Mouse (Mus musculus) kidney, adult 11 months (tissue): ENCODE data around the gene Asgr2.
"Not testable (repeated sequence)": the region's sequence is repeated elsewhere in the genome, so short reads cannot be mapped to it uniquely, and the experiment has no call there.

Experiments
- DNase-seq: peaks from one replicate; pipeline ENCODE4 v3.0.0; 2022

Asgr2 gene

DNA sequence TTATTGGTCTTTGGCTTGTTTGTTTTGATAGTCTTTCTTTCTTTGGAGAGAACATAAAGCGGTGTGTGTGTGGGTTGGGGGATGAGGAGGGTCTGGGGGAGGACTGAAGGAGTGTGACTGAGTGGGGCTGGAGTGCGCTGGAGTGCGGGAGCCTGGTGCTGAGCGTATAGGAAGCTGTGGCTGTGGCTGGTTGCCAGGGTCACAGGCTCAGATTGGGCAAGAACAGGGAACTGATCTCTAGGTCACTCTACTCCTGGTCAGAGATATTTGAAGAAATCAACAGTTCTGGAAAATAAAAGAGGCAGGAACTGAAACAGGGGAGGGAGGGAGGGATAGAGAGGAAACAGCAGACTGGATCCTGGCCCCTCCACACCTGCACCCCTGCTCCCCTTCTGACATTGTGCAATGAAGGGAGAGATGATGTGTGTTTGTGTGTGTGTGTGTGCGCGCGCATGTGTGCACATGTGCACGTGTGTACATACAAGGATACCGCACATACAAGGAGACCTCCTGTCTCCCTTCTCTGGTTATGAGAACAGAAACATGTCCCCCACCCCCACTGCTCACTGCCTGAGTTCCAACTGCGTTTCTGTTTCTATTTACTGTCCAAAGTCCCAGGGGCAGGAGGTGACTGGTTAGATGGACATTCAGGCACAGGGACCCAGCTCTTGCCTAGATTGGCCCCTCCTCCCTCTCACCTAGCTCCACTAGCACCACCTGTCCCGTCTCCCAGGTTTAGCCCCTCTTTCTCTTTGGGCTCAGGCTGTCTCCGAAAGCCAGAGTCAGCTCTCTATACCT, at the start of gene Asgr2:
TSS of gene Asgr2 (plus strand) at position 659 of the 798 bp plus-strand sequence.
- no peak for DNase-seq

DNA sequence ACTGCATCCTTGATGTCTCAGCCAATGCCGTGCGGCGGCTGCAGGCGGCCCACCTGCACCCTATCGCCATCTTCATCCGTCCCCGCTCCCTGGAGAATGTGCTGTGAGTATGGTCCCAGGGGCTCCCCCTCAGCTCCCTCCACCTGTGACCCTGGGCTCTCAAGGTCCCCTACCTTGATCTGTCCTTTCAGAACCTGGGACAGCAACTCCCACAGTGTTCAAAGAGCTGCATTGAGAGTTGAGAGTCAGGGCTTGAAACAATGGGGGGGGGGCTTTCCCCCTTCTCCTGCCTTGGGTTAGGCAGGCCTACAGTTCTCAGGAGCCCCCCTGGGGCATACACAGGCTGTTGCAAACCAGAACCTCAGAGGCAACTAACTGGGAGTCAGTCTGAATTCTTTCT, 48.8 kb upstream of the Asgr2 start:
- no peak for DNase-seq

DNA sequence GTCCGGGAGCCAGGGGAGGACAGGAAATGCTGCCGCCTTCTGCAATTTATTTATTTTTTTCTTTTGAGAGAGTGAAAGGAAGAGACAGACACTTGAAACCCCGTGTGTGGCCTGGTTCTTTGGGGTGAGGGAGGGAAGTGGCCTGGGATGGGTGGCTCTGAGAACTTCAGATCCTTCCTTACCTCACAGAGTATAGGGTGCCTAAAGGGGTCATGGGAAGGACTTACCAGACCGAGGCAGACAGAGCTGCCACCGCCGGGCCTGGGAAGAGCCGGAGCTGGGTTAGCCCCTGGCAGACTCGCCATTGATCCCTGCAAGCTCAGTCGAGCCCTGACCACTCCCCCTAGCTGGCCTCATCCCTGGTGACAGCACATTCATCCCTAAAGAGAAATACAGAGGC, 47.0 kb upstream of the Asgr2 start:
- DNase-seq = no peak

DNA sequence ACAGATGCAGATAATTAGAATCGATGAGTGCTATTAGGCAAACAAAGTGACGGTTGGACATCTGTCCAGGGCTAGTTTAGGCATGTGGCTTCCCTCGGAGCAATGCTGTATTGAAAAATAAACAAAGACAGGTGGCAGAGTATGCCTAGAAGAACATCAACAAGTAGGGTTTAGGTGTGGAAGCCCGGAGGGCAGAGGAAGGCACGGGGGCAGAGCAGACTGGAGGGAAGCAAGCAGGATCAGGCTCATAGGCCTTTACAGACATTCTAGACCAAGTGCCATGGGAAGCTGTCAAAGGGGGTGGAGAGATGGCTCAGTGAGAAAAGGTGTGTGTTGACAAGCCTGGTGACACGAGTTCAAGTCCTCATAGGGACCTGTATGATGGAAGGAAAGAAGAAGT, 43.1 kb upstream of the Asgr2 start:
- DNase-seq = no peak

DNA sequence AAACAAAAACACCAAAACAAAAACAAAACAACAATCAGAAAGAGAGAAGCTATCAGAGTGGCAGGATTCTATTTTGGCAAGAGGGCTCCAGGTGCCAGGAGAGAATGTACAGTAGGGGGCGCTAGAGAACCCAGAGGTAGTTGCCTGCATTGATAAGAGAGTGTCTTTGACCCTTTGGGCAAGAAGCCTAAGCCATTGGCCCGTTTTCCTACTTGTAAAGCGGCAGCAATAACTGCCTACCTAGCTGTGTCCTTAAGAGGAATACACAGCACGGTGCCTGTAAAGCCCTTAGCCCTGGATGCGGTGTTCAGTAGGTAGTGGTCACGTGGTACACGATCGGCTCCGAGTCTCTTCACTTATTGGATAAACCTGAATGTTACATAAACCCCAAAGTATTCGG, 42.6 kb upstream of the Asgr2 start:
- no peak for DNase-seq

DNA sequence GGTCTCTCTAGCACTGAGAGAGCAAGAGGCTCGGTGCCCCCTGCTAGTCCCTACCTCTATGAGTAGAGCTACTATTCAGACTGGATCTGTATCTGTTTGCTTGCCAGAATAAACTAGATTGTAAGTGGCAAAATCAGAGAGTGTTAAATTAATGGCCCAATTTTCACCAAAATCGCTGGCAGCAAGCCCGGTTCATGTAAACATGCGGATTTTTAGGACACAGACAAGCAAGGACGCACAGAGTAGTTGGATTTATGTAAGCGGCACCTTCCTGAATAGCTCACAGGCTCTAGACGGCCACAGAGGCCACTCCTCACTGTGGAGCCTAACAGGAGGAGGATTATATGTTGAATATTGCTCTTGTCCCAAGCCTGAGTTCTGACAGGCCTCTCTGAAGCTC, 39.3 kb upstream of the Asgr2 start:
- no peak for DNase-seq

DNA sequence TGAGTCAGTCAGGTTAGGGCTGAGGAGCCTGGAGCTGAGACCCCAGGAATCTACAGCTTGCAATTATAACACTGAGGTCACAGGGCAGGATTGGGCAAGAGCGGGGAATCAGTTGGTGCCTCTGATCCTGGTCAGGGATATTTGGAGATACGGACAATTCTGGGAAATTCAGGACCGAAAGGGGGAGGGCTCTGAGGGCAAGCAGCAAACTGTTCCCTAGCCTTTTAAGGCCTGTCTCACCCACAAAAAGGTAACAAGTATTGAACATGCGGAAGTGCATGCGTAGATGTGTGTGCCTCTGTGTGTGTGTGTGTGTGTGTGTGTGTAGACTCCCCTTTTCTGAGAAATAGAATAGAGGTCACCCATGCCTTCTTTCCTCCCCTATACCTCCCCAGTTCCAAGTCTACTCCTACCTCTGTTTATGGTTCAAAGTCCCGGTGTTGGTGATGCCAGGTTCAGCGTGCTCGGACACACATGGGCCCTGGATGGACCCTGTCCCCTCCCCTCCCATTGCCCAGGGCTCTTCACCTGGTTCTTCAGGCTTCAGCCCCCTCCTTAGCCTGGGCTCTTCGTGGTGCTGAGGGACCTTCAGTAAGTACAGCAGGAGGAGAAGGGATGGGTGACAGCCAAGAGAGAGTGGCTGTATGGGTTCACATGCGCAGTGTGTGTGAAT, 38.4 kb upstream of the Asgr2 start, which contains the start of gene Asgr1:
TSS of gene Asgr1 (plus strand) at position 188 of the 673 bp plus-strand sequence.
- DNase-seq = peak; percentile 30

DNA sequence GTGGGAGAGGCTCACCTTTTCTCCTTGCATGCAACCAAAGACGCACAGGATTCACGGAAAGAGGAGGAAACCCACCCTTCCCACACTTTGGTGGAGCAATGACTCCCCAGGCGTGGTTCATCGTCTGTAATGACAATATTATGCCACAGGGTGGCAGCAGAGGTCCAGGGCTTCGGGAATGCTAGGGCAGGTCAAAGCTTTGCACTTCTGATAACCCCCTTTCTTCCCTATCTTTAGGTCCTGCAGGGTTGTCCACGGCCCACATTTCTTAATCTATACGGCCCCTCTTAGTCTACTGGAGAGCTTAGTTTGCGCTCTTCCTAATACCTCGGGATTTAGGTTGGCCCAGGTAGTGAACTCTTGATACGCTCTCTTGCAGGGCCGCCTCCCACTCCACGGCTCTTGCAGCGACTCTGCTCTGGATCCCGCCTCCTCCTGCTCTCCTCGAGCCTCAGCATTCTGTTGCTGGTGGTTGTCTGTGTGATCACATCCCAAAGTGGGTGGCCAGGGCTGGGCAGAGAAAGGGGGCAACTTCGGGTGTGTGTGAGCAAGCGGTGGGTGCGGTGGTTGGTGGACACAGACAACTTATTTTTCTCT, 36.7 kb upstream of the Asgr2 start:
- DNase-seq = peak; percentile 40

DNA sequence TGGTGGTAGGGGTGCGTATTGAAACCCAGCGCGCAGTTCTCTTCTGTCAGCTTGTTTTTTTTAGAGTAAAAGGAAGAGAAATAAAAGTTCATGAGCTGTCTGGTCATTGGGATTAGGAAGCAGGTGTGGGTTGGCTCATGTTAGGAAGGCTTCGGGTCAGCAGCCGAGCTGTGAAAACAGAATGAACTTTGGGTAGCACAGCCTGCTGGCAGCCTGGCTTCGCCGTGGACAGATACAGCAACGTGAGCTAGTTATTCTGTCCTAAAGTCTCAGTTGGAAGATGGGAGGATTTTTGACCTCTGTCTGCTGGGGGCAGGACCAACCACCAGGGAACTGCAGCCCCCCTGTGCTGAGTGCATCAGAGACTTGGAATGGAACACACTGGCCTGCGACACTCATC, 34.6 kb upstream of the Asgr2 start:
- peak; percentile 77 for DNase-seq

DNA sequence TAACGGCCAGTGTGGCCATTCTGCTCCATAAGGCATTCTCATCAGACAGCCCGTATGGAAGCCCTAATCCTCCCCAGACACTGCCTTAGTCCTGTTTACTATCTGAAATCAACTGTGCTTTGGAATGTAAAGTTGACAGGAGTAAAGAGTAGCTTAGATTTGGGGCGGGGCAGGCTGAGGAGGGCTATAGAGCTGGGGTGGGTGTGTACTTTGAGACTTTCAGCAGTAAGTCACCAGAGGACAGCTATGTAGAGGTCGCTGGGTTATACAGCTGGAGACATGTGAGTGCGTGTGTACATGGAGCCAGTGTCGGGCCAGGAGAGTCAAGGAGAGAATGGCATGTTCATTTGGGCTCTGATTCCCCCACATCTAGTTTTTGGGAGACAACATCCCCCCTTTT, 32.5 kb upstream of the Asgr2 start:
- DNase-seq = no peak

DNA sequence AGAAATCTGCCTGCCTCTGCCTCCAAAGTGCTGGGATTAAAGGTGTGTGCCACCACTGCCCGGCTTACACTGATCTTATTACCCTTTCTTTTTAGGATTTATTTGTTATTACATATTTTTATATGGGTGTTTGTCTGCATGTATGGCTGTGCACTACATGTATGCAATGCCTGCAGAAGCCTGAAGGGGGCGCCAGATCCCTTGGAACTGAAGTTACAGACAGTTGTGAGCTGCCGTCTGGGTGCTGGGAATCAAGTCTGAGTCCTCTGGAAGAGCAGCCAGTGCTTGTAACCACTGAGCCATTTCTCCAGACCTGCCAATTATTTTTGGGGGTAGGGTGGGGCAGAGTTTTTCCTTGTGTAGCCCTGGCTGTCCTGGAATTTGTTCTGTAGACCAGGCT, 29.4 kb upstream of the Asgr2 start:
- DNase-seq = no peak

DNA sequence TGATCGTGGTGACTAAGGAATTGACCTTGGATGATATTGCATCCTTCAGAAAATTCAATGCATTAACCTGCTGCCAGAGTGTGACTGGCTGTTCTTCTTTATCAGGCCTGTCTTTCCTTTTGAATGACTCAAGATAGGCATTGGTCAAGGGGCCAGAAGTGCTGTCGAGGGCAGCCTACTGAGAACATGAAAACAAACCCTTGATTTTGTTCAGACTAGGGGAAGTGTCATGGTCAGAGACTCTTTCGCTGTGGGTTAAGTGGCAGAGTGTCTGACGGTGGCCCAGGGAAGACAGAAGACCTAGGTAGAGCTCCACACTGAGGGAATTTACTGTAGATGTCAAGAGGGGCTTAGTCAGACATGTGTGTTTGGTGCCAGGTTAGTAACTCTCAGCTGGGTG, 25.7 kb upstream of the Asgr2 start:
- DNase-seq = no peak

DNA sequence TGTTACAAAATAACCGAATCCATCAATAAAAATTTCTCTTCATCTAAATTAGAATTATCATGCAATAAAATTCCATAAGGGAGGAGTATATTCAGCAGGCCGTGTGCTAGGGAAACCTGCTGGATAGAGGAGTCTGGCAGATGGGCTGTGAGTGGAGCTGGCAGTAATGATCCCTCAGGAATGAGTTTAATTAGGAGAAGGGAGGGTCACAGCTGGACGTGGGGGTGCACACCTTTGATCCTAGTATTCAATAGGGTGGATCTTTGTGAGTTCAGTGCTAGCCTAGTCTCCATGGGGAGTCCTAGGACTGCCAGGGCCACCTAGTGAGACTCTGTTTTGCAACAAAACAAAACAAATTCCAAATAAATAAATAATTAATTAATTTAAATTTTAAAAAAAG, 24.2 kb upstream of the Asgr2 start:
- no peak for DNase-seq

DNA sequence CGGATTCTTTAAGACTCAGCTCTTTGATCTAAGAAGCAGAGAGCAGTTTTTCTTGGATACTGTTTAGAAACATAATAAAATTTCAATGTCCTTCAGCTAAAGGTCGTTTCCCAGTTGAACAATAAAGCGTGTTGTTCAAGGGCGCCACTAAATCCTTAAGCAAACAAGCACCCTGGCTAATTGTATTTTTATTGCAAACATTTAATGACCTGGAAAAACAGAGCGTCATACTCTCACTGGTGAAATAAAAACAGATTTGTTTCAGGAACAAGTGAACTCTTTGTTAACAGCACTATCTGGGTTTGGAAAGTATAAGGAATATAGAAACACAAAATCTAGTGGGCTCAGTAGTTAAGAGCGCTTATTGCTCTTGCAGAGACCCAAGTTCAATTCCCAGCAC, 22.4 kb upstream of the Asgr2 start:
- no peak for DNase-seq

DNA sequence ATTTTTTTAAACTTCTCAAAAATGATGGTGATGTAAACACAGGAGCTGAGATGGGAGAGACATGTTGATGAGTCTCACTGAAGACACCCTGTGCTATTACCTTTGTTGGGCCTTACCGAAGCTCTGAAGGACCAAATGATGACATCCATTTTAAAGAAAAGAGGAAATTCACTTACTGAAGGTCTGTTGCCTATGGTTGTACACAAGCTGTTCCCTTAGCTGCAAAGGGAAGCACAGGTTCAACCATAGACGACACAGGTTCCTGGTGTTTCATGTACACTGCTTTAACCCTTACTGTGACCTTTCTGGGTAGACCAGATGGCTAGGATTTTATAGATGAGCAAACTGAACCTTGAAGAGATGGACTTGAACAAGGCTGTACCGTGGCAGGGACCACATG, 21.8 kb upstream of the Asgr2 start:
- DNase-seq = not testable (repeated sequence)

DNA sequence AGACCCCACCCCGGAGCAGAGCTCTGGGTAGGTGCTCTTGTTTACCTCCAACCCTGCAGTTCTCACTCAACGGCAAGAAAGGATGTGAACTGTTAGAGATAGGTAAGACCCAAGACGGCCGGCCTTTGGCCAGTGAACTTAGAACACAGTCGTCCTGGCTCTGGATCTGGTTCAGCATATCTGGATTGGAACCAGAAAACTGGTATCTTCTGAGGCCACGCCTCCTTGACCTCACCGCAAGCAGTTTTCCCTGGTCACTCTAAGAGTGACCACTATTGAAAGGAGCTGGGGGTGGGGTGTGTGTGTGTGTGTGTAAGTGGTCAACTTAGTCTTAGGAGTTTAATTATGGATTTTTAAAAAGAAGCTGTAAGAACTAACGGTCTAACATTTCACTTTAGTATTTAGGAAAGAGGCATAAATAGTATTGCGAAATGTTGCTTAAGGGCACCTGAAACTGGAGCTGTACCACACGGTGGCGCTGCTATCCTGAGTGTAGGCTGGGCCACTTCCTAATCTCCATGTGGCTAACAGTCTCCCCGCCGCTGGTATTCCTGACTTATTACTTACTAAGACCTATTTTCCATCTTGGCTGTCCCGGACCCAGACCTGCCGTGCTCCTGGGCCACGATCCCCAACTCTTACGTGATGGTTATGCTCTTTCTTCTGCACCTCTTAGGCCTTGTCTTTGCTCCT, 17.9 kb upstream of the Asgr2 start:
- DNase-seq = peak; percentile 72

DNA sequence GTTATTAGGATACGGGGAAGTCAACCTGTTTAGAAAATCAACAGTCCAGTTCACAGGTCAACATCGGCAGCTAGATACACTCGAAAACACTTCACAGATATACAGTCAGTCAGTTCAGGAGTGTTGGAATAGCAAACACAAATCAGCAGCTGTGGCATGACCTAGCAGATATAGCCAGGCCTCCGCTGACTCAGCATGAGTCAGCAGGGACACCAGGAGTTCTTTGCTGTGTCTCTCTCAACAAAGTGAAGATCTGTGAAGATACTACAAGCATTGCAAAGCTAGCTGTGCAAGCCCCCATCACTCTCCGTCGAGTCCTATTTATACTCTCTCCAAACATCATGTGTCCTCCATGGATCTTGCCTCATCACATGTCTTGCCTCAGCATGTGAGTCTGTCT, 16.9 kb upstream of the Asgr2 start:
- DNase-seq = no peak

DNA sequence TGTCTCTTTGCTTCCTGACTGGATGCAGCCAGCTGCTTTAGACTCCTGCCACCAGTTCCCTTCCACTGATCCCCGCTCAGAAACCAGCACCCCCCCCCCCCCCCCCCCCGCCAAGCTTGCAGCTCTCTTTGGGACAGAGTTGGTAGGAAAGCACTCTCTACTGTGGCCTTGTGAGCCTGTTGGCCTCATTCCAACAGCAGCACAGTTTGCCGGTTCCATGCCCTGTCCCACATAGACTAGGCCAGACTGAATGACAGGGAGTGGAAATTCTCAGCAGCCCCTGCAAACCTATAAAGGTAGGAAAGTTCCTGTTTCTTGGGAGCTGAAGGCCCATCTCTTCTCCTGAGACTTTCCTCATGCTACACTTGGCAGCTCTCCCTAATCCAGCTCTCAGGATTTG, 15.0 kb upstream of the Asgr2 start:
- no peak for DNase-seq

DNA sequence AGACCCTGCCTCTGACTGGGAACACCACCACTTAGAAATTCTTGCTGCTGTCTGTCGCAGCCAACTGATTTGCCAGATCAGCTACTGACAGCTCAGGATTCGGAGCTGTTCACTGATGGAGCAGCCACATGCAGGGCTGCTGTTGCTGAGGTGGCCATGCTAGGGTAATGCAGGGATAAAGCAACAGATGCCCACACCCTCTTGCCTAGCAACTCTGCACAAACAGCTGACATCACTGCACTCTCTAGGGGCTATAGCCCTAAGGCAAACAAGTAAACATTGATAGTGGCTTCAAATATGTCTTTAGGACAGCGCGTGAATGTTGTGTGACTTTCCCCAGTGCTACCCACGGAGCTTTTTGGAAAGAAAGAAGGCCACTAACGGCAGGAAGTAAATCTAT, 13.3 kb upstream of the Asgr2 start:
- DNase-seq = no peak

DNA sequence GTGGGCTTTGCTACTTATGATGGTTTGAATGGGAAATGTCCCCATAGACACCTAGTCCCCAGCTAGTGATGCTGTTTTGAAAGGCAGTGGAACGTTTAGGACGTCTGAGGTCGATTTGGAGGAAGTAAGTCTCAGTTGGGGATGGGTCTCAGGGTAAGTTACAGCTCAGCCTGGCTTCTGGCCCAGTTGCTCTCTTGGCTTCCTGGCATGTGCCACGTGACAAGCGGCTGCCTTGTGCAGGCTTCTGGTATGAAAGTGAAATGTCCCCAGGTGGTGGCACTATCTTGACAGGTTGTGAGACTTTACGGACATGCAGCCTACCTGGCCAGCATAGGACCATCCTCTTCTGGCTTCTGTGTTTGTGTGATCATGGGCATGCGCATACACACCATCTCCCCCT, 12.5 kb upstream of the Asgr2 start:
- DNase-seq = peak; percentile 58

DNA sequence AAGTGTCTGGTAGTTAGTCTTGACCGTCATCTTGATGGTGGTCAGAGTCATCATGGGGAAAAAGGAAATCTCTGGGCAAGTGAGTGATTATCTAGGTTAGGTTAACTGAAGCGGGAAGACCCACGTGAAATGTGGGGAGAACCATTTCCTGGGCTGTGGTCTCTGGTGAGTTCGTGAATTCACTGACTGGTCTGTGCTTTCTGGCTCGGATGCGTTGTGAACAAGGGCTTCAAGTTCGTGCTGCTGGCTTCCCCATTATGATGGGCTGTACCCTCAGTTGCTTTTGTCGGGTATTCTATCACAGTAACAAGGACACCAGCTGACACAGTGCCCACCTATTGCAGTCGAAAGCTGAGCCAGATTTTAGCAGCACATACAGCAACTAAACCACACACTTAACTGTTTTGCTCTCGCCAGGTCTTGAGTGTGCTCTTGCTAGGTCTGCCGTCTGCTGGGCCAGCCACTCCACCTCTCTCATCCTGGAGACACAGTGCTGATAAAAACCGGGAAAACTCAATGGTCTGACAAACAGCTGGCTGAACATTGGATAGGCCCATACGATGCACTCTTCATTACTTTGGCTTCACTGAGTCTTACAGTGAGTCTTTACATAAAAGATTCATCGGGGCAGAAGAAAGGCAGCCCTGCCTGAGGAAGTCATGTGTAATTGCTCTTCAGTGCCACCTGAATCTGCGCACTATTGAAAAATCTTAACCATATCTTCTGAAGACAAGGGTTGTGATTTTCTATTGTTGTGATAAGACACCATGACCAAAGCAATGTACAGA, 11.4 kb upstream of the Asgr2 start:
- no peak for DNase-seq

DNA sequence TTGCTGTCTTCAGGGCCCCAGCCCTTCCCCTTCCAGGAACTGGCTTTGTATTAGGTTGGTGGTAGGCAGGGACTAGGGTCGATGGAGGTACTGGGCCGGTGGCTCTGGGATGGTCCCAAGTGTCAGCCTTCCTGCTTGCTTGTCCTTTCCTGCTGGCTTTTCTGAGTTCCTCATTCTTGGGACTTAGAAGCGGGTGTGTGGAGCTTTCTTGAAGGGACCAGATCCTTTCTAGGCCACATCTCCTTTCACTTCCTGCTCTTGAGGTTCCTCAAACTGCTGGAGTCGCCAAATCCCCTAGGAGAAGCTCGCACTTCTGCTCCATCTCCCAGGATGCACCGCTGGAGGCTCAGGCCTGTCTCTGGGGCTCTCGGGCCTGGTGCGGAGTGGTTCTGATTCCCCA, 7.9 kb upstream of the Asgr2 start:
- DNase-seq = no peak

DNA sequence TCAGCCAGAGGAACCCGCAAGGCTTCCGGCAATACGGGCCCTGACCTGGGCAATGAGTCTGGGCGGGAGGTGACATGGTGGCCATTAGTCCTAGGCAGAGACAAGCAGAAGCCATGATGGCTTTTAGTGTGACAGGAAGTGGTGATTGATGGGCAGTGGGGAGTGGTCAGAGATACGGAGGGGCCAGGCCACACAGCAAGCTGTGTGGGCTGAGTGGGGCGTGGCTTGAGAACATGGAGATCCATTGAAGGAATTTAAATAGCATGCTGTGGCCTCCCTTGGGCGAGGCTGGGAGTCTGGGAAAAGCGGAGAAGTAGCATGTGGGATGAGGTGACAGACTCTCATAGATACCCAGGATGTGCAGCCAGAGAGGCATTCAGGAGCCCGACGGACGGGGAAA, 5.0 kb downstream of the Asgr2 start:
- no peak for DNase-seq
